Mouse (Mus musculus) hindbrain, postnatal 0 days (tissue): ENCODE measurements around the gene Fam168a. TPM values are rescaled to one million over a fixed set of nuclear protein-coding genes. Genes with fewer than 3 reads are reported as not detected.

Experiments used
- ATAC-seq: fragments of 200-750 bp; cut with Nextera tagmentation; 2 replicates; pipeline ENCODE4 v1.8.0; 2017; ENCODE audit warnings: mild to moderate bottlenecking, moderate TSS enrichment, moderate library complexity
- DNase-seq: peaks from one replicate; pipeline ENCODE4 v3.0.0-alpha.2; 2015; ENCODE audit warnings: low spot score
- H3K27ac ChIP-seq: fragments of 300-500 bp; sonication (generic); 2 replicates; pipeline ENCODE4 v1.5.1; 2014; ENCODE audit warnings: mild to moderate bottlenecking
- H3K27me3 ChIP-seq: fragments of 300-500 bp; sonication (generic); 2 replicates; pipeline ENCODE4 v1.6.1; 2014; ENCODE audit warnings: low read length, mixed read lengths; ENCODE audit not compliant: insufficient read depth
- H3K36me3 ChIP-seq: fragments of 300-500 bp; sonication (generic); 2 replicates; pipeline ENCODE4 v1.6.1; 2014; ENCODE audit warnings: low read length, mixed read lengths; ENCODE audit not compliant: insufficient read depth
- H3K4me1 ChIP-seq: fragments of 300-500 bp; sonication (generic); 2 replicates; pipeline ENCODE4 v1.6.1; 2014; ENCODE audit warnings: antibody characterized with exemption, low read length, mixed read lengths; ENCODE audit not compliant: insufficient read depth
- H3K4me2 ChIP-seq: fragments of 300-500 bp; sonication (generic); 2 replicates; pipeline ENCODE4 v1.6.1; 2014; ENCODE audit warnings: low read depth, mild to moderate bottlenecking, low read length, moderate library complexity, mixed read lengths
- H3K4me3 ChIP-seq: fragments of 300-500 bp; sonication (generic); 2 replicates; pipeline ENCODE4 v1.5.1; 2014; ENCODE audit warnings: low read length
- H3K9ac ChIP-seq: fragments of 300-500 bp; sonication (generic); replicated peaks from 2 replicates; pipeline ENCODE4 v1.6.1; 2014; ENCODE audit warnings: mild to moderate bottlenecking, low read length, moderate library complexity, mixed read lengths
- H3K9me3 ChIP-seq: fragments of 300-500 bp; sonication (generic); 2 replicates; pipeline ENCODE4 v1.6.1; 2016; ENCODE audit warnings: low read length, mixed read lengths
- CTCF ChIP-seq: IDR thresholded peaks from 2 replicates; pipeline ENCODE4 v1.5.1; 2016; ENCODE audit warnings: antibody characterized with exemption, control low read depth, low read depth
- WGBS: fragments of 180-500 bp; shearing (Covaris S2); extraction: QIAGEN DNeasy Blood & Tissue Kit; methylation state at CpG from one replicate; pipeline ENCODE4 v1.1.7; 2014; 5-methylcytosine and 5-hydroxymethylcytosine counted together
- polyA plus RNA-seq: library from polyadenylated mRNA; unstranded; fragments of >200 nt; fragmentation: Nextera tagmentation; extraction: Ambion mirVana; gene quantifications from 2 replicates; pipeline ENCODE4 v1.2.1, GENCODE M21; 2015
- total RNA-seq: library from RNA; depleted of rRNA; stranded (reverse); fragments of >200 nt; gene quantifications from 2 replicates; pipeline ENCODE4 v1.2.3, GENCODE M21; 2014

The Fam168a gene
- total and polyA plus RNA-seq, 2 experiments from 2014 or later = 116 to 162 TPM

GRCm38 (mm10) chr7:100774189-100774588 lies 67.8 kb downstream of the Fam168a start:
- TF ChIP-seq CTCF = peak; percentile 40
- H3K36me3 ChIP-seq = no peaks in the 10 kb centered on the region
- H3K9me3 ChIP-seq = no peaks in the 10 kb centered on the region
- H3K27me3 ChIP-seq = no peaks in the 10 kb centered on the region
- H3K4me1 ChIP-seq = no peaks in the 10 kb centered on the region
- DNase-seq (no peak), ATAC-seq (no peak)
- no peak overlapping the region for H3K27ac ChIP-seq
- H3K9ac ChIP-seq = no peak overlapping the region
- no peak overlapping the region for H3K4me2 ChIP-seq
- 98% methylated on average over 1 of the region's 1 CpGs for WGBS
- no peak overlapping the region for H3K4me3 ChIP-seq

GRCm38 (mm10) chr7:100775810-100776209 lies 69.4 kb downstream of the Fam168a start:
- no peak for DNase-seq
- 95% methylated on average over 1 of the region's 1 CpGs for WGBS

GRCm38 (mm10) chr7:100780192-100780591 lies 73.8 kb downstream of the Fam168a start:
- H3K27me3 ChIP-seq = no peaks in the 10 kb centered on the region
- no peak for DNase-seq
- ATAC-seq = no peak
- no peak for TF ChIP-seq CTCF
- H3K9me3 ChIP-seq = no peaks in the 10 kb centered on the region
- 90% methylated on average over 7 of the region's 7 CpGs for WGBS
- no peak overlapping the region for H3K27ac ChIP-seq
- no peak overlapping the region for H3K9ac ChIP-seq
- no peak overlapping the region for H3K4me2 ChIP-seq
- no peaks in the 10 kb centered on the region for H3K36me3 ChIP-seq
- no peaks in the 10 kb centered on the region for H3K4me1 ChIP-seq
- H3K4me3 ChIP-seq = no peak overlapping the region

More at GRCm38 (mm10) chr7:100775810-100776209, 69.4 kb downstream of the Fam168a start:
- no peaks in the 10 kb centered on the region for H3K36me3 ChIP-seq
- no peak overlapping the region for H3K4me2 ChIP-seq
- H3K27me3 ChIP-seq = no peaks in the 10 kb centered on the region
- ATAC-seq = no peak
- H3K4me3 ChIP-seq = no peak overlapping the region
- no peak for TF ChIP-seq CTCF
- no peaks in the 10 kb centered on the region for H3K4me1 ChIP-seq
- no peak overlapping the region for H3K9ac ChIP-seq
- no peaks in the 10 kb centered on the region for H3K9me3 ChIP-seq
- no peak overlapping the region for H3K27ac ChIP-seq

- H3K4me1 ChIP-seq = no peaks in the 10 kb centered on the region
- ATAC-seq = no peak
- no peaks in the 10 kb centered on the region for H3K36me3 ChIP-seq
- no peaks in the 10 kb centered on the region for H3K27me3 ChIP-seq
- H3K27ac ChIP-seq = no peak overlapping the region
- H3K4me2 ChIP-seq = no peak overlapping the region
- TF ChIP-seq CTCF = no peak
- WGBS = 63% methylated on average over 2 of the region's 2 CpGs
- no peak overlapping the region for H3K9ac ChIP-seq
- no peak overlapping the region for H3K4me3 ChIP-seq
- no peaks in the 10 kb centered on the region for H3K9me3 ChIP-seq
- DNase-seq = no peak
These were observed 78.2 kb downstream of the Fam168a start for GRCm38 (mm10) chr7:100784650-100785049.

GRCm38 (mm10) chr7:100785426-100785825 lies 79.0 kb downstream of the Fam168a start:
- ATAC-seq (no peak), DNase-seq (no peak)
- no peak overlapping the region for H3K4me2 ChIP-seq
- H3K4me3 ChIP-seq = no peak overlapping the region
- H3K27me3 ChIP-seq = no peaks in the 10 kb centered on the region
- 65% methylated on average over 4 of the region's 4 CpGs for WGBS
- no peak for TF ChIP-seq CTCF
- no peak overlapping the region for H3K27ac ChIP-seq
- no peaks in the 10 kb centered on the region for H3K36me3 ChIP-seq
- no peak overlapping the region for H3K9ac ChIP-seq
- H3K4me1 ChIP-seq = no peaks in the 10 kb centered on the region
- no peaks in the 10 kb centered on the region for H3K9me3 ChIP-seq

GRCm38 (mm10) chr7:100786078-100786477 lies 79.6 kb downstream of the Fam168a start:
- H3K4me1 ChIP-seq = no peaks in the 10 kb centered on the region
- H3K4me3 ChIP-seq = no peak overlapping the region
- ATAC-seq = no peak
- H3K27me3 ChIP-seq = no peaks in the 10 kb centered on the region
- 63% methylated on average over 1 of the region's 1 CpGs for WGBS
- no peak overlapping the region for H3K9ac ChIP-seq
- DNase-seq = no peak
- H3K36me3 ChIP-seq = no peaks in the 10 kb centered on the region
- H3K27ac ChIP-seq = no peak overlapping the region
- H3K4me2 ChIP-seq = no peak overlapping the region
- H3K9me3 ChIP-seq = no peaks in the 10 kb centered on the region
- TF ChIP-seq CTCF = no peak

GRCm38 (mm10) chr7:100788291-100788690 lies 81.9 kb downstream of the Fam168a start:
- Histone ChIP-seq H3K4me1 (no peaks in the 10 kb centered on the region), H3K27ac (no peak overlapping the region), H3K9me3 (no peaks in the 10 kb centered on the region), H3K27me3 (no peaks in the 10 kb centered on the region), H3K36me3 (no peaks in the 10 kb centered on the region), H3K9ac (no peak overlapping the region), H3K4me2 (no peak overlapping the region), H3K4me3 (no peak overlapping the region)
- 60% methylated on average over 1 of the region's 1 CpGs for WGBS
- DNase-seq = peak; percentile 36
- no peak for ATAC-seq
- no peak for TF ChIP-seq CTCF
